Mouse (Mus musculus): Measurements from ENCODE around the gene Nlrc4.

- TF ChIP-seq CTCF (IDR thresholded peaks at IDR 0.05; ENCODE audit: insufficient read depth, low read length) (no peak), POLR2A (IDR thresholded peaks at IDR 0.05; ENCODE audit: borderline replicate concordance, extremely low read depth, low read depth, low read length) (no peak)
Measured at GRCm38 (mm10) chr17:74457972-74458677, 817 bp downstream of the Nlrc4 start.
